Mouse (Mus musculus) stomach, embryonic 14.5 days (tissue): ENCODE data around the gene Lingo2. TPM values are rescaled to one million over a fixed set of nuclear protein-coding genes. Genes with fewer than 3 reads are reported as not detected.

Experiments used
- ATAC-seq: fragments of 200-750 bp; cut with Nextera tagmentation; 2 replicates; pipeline ENCODE4 v1.8.0; 2017; ENCODE audit warnings: low read depth, moderate TSS enrichment; ENCODE audit not compliant: insufficient number of reproducible peaks, insufficient read depth, low FRiP score
- H3K27ac ChIP-seq: fragments of 300-500 bp; sonication (generic); 2 replicates; pipeline ENCODE4 v1.5.1; 2014; ENCODE audit warnings: mild to moderate bottlenecking, low read length, moderate library complexity, mixed read lengths
- H3K27me3 ChIP-seq: fragments of 300-500 bp; sonication (generic); 2 replicates; pipeline ENCODE4 v1.6.1; 2014; ENCODE audit warnings: low read length, control low read depth, mixed read lengths; ENCODE audit not compliant: control insufficient read depth, insufficient read depth
- H3K36me3 ChIP-seq: fragments of 300-500 bp; sonication (generic); 2 replicates; pipeline ENCODE4 v1.6.1; 2014; ENCODE audit warnings: mild to moderate bottlenecking, control low read depth, low read length, moderate library complexity, mixed read lengths; ENCODE audit not compliant: control insufficient read depth, insufficient read depth
- H3K4me1 ChIP-seq: fragments of 300-500 bp; sonication (generic); 2 replicates; pipeline ENCODE4 v1.6.1; 2014; ENCODE audit warnings: low read length, control low read depth, mixed read lengths; ENCODE audit not compliant: control insufficient read depth, insufficient read depth
- H3K4me2 ChIP-seq: fragments of 300-500 bp; sonication (generic); replicated peaks from 2 replicates; pipeline ENCODE4 v1.6.1; 2014; ENCODE audit warnings: low read depth, low read length, control low read depth
- H3K4me3 ChIP-seq: fragments of 300-500 bp; sonication (generic); 2 replicates; pipeline ENCODE4 v1.5.1; 2014; ENCODE audit warnings: low read depth, low read length, control low read depth
- H3K9ac ChIP-seq: fragments of 300-500 bp; sonication (generic); replicated peaks from 2 replicates; pipeline ENCODE4 v1.6.1; 2014; ENCODE audit warnings: low read depth, mild to moderate bottlenecking, control low read depth, low read length, moderate library complexity, mixed read lengths
- H3K9me3 ChIP-seq: fragments of 300-500 bp; sonication (generic); 2 replicates; pipeline ENCODE4 v1.6.1; 2016; ENCODE audit warnings: low read depth, low read length, control low read depth; ENCODE audit not compliant: control insufficient read depth
- WGBS: fragments of 180-500 bp; shearing (Covaris S2); extraction: QIAGEN DNeasy Blood & Tissue Kit; methylation state at CpG from one replicate; pipeline ENCODE4 v1.1.7; 2014; 5-methylcytosine and 5-hydroxymethylcytosine counted together
- polyA plus RNA-seq: library from polyadenylated mRNA; unstranded; fragments of >200 nt; fragmentation: Nextera tagmentation; extraction: Ambion mirVana; gene quantifications from 2 replicates; pipeline ENCODE4 v1.2.1, GENCODE M21; 2014

Gene Lingo2
- polyA plus RNA-seq, 1 experiment from 2014 or later: 2.0 TPM

- H3K4me2 ChIP-seq: no peak overlapping the region
- no peak for ATAC-seq
- no peaks in the 10 kb centered on the region for H3K4me1 ChIP-seq
- H3K27me3 ChIP-seq: no peaks in the 10 kb centered on the region
- no peak overlapping the region for H3K4me3 ChIP-seq
- H3K9me3 ChIP-seq: no peaks in the 10 kb centered on the region
- no peaks in the 10 kb centered on the region for H3K36me3 ChIP-seq
- H3K9ac ChIP-seq: no peak overlapping the region
- WGBS: 85% methylated on average over 3 of the region's 3 CpGs
- no peak overlapping the region for H3K27ac ChIP-seq
Observed at GRCm38 (mm10) chr4:36435211-36435610, 516.3 kb downstream of the Lingo2 start.

GRCm38 (mm10) chr4:36426192-36426591, 525.4 kb downstream of the Lingo2 start:
- WGBS: 65% methylated on average over 5 of the region's 5 CpGs

GRCm38 (mm10) chr4:36407350-36407749, 544.2 kb downstream of the Lingo2 start:
- H3K27me3 ChIP-seq: no peaks in the 10 kb centered on the region
- no peak overlapping the region for H3K4me2 ChIP-seq
- ATAC-seq: no peak
- H3K36me3 ChIP-seq: no peaks in the 10 kb centered on the region
- H3K9me3 ChIP-seq: no peaks in the 10 kb centered on the region
- no peak overlapping the region for H3K27ac ChIP-seq
- no peaks in the 10 kb centered on the region for H3K4me1 ChIP-seq
- no peak overlapping the region for H3K9ac ChIP-seq
- no peak overlapping the region for H3K4me3 ChIP-seq
- 93% methylated on average over 3 of the region's 3 CpGs for WGBS

More at GRCm38 (mm10) chr4:36426192-36426591, 525.4 kb downstream of the Lingo2 start:
- no peak for ATAC-seq
- no peaks in the 10 kb centered on the region for H3K9me3 ChIP-seq
- no peak overlapping the region for H3K9ac ChIP-seq
- H3K4me2 ChIP-seq: no peak overlapping the region
- no peaks in the 10 kb centered on the region for H3K4me1 ChIP-seq
- no peak overlapping the region for H3K27ac ChIP-seq
- H3K27me3 ChIP-seq: no peaks in the 10 kb centered on the region
- H3K4me3 ChIP-seq: no peak overlapping the region
- H3K36me3 ChIP-seq: no peaks in the 10 kb centered on the region

GRCm38 (mm10) chr4:36368925-36369324, 582.6 kb downstream of the Lingo2 start:
- H3K9me3 ChIP-seq: no peaks in the 10 kb centered on the region
- H3K9ac ChIP-seq: no peak overlapping the region
- H3K27ac ChIP-seq: no peak overlapping the region
- no peak overlapping the region for H3K4me2 ChIP-seq
- no peak overlapping the region for H3K4me3 ChIP-seq
- no peak for ATAC-seq
- no peaks in the 10 kb centered on the region for H3K4me1 ChIP-seq
- no peaks in the 10 kb centered on the region for H3K27me3 ChIP-seq
- 82% methylated on average over 3 of the region's 3 CpGs for WGBS
- H3K36me3 ChIP-seq: no peaks in the 10 kb centered on the region

- no peak for ATAC-seq
- Histone ChIP-seq H3K9me3 (no peaks in the 10 kb centered on the region), H3K4me2 (no peak overlapping the region), H3K9ac (no peak overlapping the region), H3K4me3 (no peak overlapping the region), H3K27me3 (no peaks in the 10 kb centered on the region), H3K36me3 (no peaks in the 10 kb centered on the region), H3K4me1 (no peaks in the 10 kb centered on the region), H3K27ac (no peak overlapping the region)
- WGBS: 78% methylated on average over 2 of the region's 2 CpGs
Observed at GRCm38 (mm10) chr4:36354401-36354800, 597.1 kb downstream of the Lingo2 start.

GRCm38 (mm10) chr4:36331741-36332140, 619.8 kb downstream of the Lingo2 start:
- ATAC-seq: no peak
- H3K36me3 ChIP-seq: no peaks in the 10 kb centered on the region
- 80% methylated on average over 1 of the region's 1 CpGs for WGBS
- no peak overlapping the region for H3K9ac ChIP-seq
- H3K27me3 ChIP-seq: no peaks in the 10 kb centered on the region
- H3K4me2 ChIP-seq: no peak overlapping the region
- H3K9me3 ChIP-seq: no peaks in the 10 kb centered on the region
- H3K4me3 ChIP-seq: no peak overlapping the region
- H3K27ac ChIP-seq: no peak overlapping the region
- H3K4me1 ChIP-seq: no peaks in the 10 kb centered on the region

- H3K36me3 ChIP-seq: no peaks in the 10 kb centered on the region
- H3K4me3 ChIP-seq: no peak overlapping the region
- no peak overlapping the region for H3K9ac ChIP-seq
- ATAC-seq: no peak
- H3K9me3 ChIP-seq: no peaks in the 10 kb centered on the region
- H3K27me3 ChIP-seq: no peaks in the 10 kb centered on the region
- no peaks in the 10 kb centered on the region for H3K4me1 ChIP-seq
- H3K27ac ChIP-seq: no peak overlapping the region
- H3K4me2 ChIP-seq: no peak overlapping the region
Observed at GRCm38 (mm10) chr4:36325603-36326002, 625.9 kb downstream of the Lingo2 start.

GRCm38 (mm10) chr4:36313067-36313466, 638.5 kb downstream of the Lingo2 start:
- H3K27ac ChIP-seq: no peak overlapping the region
- WGBS: 60% methylated on average over 2 of the region's 2 CpGs
- H3K9me3 ChIP-seq: no peaks in the 10 kb centered on the region
- ATAC-seq: no peak
- H3K27me3 ChIP-seq: no peaks in the 10 kb centered on the region
- no peaks in the 10 kb centered on the region for H3K4me1 ChIP-seq
- no peaks in the 10 kb centered on the region for H3K36me3 ChIP-seq
- H3K4me2 ChIP-seq: no peak overlapping the region
- H3K4me3 ChIP-seq: no peak overlapping the region
- no peak overlapping the region for H3K9ac ChIP-seq

GRCm38 (mm10) chr4:36311431-36311830, 640.1 kb downstream of the Lingo2 start:
- Histone ChIP-seq H3K9ac (no peak overlapping the region), H3K4me1 (no peaks in the 10 kb centered on the region), H3K27ac (no peak overlapping the region), H3K4me3 (no peak overlapping the region), H3K27me3 (no peaks in the 10 kb centered on the region), H3K9me3 (no peaks in the 10 kb centered on the region), H3K4me2 (no peak overlapping the region), H3K36me3 (no peaks in the 10 kb centered on the region)
- no peak for ATAC-seq
- 73% methylated on average over 6 of the region's 6 CpGs for WGBS
